Mouse (Mus musculus) naive thymus-derived CD4-positive, alpha-beta T cell, adult 2 months (primary cell): Measurements from ENCODE around the gene C2cd2.
"Not testable (repeated sequence)": the region's sequence is repeated elsewhere in the genome, so short reads cannot be mapped to it uniquely, and the experiment has no call there.

Experiments
- DNase-seq: peaks from one replicate; pipeline ENCODE4 v3.0.0-alpha.2; 2011; ENCODE audit warnings: low read depth

Gene C2cd2

DNA sequence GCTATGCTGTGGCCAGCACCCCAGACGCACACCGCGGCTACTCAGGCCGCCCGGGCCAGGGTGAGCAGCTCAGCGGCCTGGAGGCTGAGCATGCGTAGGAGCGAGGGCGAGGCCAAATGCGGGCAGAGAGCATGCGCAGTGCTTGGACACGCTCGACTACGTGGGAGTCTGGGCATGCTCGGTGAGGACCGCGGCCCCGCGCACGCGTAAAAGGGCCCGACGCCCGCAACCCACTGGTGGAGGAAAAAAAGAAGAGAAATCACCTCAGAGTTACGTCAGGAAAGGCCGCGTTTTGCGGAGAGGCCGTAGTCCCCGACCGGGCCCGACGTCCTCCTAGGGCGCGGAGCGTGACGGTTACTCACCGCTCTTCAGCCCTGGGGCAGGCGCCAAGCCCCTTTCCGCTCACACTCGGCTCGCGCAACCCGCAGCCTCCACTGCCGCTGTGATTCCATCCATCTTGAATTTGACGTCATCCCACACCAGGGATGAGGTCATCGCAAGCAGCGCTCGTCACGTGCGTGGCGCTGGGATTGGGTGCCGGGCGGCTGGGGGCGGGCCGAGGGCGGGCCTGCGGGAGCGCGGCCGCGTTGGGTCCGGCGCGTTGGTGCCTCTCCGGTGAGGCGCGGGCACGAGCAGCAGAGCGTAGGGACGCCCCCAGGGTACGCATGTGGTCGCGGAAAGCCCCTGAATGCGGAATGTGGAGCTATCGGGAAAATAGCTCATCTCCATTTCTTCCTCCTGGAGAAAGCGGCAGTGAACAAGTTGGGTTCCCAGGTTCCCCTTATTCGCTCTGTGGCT is at the start of gene C2cd2, which contains the start of gene Zbtb21:
Gene C2cd2 (minus strand): TSS at position 448 of the 798 bp plus-strand sequence.
Gene Zbtb21 (minus strand): TSS at position 472 of the 798 bp plus-strand sequence.
- DNase-seq, result peak; percentile 97

DNA sequence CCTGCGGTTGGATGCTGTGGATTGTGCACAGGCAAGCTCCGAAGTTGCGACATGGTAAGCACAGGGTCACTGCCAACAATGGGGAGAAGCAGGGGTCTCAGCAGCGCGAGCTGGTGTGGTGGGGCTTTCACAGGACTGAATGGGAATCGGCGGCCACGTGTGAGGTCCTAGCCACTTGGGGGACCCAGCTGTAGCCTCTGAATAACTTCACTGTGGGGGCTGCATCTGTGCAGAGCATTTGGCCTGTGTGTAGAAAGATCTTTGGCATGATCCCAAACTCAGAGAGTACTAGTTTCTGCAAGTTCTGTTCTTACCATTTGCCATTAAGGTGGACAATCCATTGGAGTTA is 35.0 kb upstream of the C2cd2 start:
- DNase-seq, result not testable (repeated sequence)

DNA sequence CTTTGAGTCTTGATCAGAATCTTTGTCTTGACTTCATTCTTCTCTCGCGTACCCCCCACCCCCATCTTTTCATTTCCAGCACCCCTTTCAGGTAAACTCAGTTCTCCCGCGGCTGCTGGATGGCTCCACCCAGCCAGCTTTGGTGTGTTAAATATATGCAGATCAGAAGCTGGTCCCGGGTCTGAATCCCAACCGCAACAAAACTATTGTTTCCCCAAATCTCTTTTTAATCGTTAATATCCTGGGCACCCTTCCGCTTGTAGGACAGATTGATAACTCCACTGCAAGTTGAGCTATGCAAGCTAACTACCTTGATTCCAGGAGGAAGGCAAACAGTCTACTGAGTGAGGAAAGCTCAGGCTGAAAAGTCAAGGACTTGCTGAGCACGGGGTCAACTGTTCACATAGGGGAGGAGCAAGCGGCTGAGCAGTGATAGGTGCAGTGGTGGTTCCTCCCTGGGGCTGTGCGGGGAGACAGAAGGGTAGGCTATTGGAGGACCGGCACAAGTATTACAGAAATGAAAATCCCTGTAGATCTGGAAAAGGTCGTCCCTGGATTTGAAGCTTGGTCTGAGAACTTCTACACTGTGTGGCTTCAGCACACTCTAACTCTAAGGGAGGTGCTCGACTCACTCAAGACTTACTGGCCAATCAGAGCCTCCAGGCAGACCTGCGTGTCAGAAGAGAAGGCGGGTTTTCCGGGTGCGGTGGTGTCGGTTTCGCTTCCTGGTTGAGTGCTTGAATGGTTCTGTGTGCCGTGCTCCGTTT is 34.4 kb upstream of the C2cd2 start, which contains the start of gene B230307C23Rik:
Gene B230307C23Rik (plus strand): TSS at position 700 of the 767 bp plus-strand sequence.
- peak; percentile 91 for DNase-seq

DNA sequence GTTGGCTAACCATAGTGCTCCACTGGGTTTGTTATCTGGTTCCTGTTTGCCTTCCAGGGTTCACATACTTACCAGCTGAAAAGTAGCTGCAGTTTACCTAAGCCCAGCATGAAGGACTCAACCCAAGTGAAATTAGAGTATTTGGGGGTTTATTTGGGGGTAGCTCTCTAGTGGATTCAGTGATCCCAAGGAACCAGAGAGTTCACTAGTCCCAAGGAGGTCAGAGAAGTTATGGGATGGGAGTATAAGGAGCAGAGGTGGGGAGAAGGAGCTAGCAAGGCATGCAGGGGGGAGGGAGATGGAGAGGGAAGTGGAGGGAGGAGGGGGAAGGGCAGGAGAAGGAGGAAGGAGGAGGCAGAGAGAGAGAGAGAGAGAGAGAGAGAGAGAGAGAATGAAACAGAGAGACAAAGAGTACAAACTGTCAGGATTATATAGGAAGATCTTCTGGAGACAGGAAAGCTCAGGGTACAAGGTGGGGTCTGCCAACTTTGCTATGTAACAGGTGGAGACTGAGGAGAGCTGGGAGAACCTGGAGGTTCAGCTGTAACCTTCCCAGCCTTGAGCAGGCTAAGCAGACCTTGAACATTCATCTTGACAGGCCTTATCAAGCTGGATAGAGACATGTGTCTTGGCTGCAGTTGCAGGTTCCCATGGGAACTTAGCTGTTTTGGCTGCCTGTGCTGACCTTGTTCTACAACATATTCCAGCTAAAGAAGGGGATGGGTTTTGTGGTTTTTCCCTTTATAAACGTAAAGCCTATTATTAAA is 33.6 kb upstream of the C2cd2 start:
- no peak for DNase-seq

DNA sequence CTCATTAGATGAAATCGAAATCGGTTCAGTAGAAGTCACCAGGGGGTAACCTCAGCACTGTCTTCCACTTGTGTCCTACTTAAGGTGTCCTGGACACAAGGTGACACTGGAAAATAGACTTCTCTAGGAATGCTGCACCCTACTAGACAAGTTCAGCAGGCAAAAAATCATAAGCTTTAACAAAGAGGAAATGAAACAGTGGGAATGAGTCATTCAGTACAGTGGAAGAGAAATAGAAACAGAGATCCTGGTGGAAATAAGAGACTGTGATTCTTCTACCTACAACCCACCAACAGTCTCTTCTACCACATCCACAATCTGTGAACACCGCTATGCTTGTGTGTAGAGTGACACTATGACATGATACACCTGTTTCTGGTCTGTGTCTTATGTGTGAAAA is 30.1 kb upstream of the C2cd2 start:
- not testable (repeated sequence) for DNase-seq

DNA sequence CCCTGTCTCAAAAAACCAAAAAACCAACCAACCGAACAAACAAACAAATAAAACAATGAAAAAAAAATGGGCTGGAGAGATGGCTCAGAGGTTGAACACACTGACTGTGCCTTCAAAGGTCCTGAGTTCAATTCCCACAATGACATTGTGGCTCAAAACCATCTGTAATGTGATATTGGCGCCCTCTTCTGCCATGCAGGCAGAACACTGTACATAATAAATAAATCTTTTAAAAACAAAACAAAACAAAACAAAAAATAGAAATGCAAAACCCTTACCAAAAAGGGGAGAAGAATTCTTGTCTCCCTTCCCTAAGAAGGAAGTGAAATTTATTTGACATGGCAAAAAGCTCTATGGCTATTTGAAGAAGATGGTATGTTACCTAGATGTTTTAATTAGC is 29.1 kb upstream of the C2cd2 start:
- DNase-seq, result no peak

DNA sequence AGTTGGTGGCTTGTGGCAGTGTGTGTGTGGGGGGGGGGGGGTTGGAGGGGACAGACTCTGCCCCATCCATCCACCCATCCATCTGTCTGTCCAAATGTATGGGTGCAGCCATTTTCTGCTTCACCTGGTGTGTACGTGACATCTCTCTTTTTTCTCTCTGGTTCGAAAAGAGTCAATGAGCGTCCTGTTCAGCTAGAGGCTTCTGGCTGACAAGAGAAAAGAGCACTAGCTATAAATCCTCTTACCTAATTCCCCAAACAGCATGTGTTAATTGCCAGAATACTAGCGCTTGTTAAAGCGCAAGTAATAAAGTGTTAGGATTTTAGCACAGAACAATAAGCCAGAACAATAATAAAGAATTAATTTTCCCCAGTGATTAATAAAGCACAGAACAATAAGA is 22.2 kb upstream of the C2cd2 start:
- no peak for DNase-seq

DNA sequence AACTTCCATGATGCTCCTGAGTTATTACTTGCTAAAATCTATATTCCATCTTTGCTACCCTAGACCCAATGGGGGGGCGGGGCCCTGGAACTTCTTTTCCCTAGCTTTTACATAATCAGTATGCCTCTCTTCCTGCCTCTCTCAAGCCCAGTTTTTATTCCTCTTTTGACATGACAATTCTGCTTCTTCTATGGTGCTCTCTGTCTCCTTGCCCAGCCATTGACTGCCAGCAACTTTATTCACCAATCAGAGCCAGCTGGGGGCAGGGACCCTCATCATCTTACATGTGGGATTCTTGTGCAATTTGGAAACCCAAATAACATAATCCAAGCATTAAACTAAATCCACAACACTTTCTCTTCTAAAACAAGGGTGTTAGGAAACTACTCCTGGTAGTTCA is 19.0 kb upstream of the C2cd2 start:
- no peak for DNase-seq

DNA sequence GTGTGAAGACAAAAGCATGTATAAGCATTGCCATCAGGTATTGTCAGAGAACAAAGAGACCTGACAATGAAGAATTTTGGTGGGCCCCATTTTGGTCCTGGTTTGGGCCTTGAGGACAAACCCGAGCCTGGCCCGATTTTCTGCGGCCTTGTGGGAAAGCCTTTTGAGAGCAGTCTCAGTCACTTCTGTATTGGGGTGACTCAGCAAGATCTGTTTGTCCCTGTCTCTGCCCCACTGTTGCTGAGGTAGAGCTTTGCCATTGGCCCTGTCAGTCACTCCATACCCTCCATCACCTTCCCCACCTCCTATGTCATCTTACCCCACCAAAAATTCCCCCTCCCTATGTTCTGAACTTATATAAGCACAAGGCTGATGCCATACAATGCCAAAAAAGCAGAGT is 15.3 kb upstream of the C2cd2 start:
- DNase-seq, result no peak

DNA sequence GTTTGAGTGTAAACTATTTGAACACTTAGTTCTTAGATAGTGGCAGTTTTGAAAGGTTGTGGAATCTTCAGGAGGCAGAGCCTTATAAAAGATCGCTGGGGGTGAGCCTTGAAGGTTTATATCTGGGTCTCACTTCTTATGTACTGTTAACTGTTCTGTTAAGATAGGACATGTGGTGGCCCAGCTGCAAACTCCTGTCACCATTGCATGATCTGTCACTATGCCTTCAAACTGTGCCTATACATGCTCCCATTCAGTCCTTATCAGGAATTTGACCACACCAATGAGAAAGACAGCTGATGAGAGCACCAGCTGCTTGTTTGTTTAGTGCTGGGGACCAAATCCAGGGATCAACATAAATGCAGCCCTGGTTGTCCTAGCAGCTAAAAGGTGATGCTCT is 14.9 kb upstream of the C2cd2 start:
- no peak for DNase-seq

DNA sequence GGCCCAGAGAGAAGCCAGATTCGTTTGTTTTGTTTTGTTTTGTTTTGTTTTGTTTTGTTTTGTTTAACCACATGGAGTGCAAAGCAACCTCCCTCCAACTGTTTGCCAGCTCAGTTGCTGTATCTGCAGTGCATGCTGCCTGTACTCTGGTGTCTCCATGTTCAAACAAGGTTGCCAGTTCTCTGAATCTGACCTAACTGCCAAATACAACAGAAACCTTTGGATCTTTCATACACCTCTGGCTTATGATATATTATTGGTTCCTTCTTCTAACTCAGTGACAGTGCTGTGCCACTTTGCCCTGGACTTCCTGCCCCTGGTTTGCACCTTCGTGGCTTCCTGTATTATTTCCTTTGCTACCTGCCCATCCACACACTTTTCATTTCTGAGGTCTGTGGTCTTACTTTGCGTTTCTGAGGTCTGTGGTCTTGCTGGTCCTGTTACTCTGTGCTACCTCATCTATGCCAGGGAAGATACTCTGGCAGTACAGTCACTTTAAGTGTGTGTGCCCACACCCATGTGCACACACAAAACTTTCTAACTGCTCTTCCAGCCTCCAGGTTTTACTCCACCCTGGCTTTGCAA is 1.6 kb upstream of the C2cd2 start:
- DNase-seq, result peak; percentile 52

DNA sequence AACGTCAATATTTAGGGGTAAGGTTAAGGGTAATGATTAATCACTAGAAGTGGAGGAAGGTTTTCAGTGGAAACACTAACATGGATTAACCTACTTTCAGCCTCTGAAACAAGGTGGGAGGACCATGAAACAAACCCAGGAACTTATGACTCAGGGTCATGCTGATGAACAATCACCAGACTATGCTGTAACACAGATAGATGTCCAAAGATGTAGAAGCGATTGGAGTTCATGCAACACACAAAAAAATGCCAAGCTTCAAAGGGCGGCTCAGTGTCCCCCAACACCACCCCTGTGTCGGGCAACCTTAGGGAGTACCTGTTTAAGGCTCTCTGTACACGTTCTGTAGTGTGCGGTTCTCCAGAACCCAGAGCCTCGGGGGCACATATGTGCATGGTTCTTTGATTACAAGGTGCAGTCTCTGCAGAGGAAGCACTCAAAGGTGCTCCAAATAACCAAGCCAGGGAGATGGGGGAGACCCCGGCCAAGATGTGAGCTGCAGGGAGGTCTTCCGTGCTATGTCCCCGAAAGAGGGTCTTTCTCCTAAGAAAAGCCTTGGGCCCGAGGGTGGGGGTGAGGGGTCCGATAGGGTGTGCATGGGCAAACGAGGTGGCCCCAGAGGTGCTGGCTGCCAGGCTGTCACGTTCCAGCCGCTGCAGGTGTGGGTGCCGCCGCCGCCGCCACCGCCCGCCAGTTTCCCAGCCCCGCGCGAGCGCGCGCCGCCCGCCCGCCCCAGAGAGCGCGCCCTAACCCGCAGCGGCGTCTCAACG is 832 bp downstream of the C2cd2 start:
- DNase-seq, result no peak

DNA sequence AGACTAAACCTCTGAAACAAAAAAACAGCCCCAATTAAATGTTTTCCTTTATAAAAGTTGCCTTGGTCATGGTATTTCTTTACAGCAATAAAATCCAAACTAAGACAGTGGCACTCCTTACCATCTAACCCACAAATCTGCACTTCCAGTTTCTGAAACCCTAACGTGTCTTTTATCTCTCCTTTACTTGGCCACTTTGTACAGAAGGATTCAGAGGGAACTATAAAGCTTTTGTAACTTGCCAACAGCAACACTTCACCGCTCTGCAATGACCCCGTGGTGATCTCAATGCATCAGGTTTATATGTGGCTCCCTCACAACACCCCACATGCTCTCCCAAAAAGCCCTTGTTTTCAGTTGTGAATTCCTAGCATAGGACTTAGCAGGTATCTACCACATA is 2.0 kb downstream of the C2cd2 start:
- DNase-seq, result no peak

DNA sequence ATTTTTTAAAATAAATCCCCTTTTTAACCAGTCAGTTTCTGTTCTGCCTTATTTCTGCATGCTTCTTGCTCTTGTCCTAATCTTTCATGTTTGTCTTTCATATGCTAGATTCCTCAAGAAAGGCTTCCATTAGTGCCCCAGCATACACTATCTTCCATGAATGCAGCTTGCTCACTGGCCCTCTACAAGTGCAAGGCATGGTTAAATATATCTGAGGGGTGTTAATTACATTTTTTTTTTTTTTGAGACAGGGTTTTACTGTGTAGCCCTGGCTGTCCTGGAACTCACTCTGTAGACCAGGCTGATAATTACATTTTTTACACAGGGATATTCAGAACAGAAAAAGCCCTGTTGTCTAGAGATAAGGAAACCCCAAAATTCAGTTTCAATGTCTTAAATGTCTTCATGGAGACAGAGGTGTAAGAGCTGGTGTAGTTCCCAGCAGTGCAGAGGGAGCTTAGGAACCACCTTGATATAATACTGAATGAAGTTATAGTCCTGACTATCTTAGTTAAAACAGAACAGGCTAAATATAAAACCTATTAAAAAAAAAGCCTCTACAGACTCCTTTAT is 3.9 kb downstream of the C2cd2 start:
- no peak for DNase-seq

DNA sequence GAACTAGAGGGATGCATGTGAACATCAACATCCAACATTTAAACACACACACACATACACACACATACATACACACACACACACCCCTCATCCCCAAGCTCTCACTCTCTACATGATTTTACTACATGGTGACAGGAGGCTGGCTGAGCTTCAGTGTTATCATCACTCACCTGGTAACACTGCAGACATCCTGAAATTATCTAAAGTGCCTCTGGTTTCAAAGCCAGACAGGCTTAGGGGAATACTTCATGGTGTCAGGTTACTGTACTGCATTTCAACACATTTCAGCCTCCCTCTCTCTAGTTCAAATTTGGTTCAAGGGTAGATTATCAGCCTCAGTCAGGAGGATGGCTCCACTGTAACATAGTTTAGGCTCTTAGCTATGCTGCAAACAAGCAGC is 4.8 kb downstream of the C2cd2 start:
- DNase-seq, result no peak

DNA sequence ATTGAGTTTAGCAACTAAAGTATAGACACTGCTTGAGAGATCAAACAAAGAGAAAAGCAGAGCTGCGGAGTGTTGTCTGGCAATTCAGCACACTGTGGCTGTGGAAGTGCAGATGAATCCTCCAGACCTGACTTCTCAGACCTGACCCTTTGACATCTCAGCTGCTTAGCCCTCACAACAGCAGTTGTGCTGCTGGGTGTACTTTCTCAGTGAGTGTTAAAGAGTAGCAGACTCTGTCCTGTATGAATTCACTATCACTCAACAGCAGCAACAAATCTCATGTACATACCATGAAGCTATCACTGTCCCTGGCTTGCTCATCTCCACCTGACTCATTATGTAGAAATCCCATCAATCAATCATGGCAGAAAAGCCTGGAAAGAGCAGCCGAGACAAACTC is 6.4 kb downstream of the C2cd2 start:
- no peak for DNase-seq

DNA sequence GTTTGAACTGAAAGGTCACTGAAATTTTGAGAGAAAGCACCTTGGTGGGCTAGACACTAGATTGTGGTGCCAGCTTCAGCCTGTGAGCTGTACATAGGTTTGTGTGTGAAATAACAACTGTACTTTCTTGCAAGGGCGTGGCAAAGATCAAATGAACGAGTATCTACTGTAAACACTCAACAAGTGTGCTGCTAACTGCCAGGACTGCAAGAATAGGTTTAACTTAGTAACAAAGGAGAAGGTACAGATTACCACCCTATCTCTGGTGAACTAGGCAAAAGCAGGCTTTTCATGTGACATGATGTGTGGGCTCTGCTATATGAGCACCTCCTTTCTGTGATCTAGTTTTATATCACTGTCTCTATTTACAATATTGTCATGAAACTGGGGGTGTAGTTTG is 9.1 kb downstream of the C2cd2 start:
- DNase-seq, result no peak

DNA sequence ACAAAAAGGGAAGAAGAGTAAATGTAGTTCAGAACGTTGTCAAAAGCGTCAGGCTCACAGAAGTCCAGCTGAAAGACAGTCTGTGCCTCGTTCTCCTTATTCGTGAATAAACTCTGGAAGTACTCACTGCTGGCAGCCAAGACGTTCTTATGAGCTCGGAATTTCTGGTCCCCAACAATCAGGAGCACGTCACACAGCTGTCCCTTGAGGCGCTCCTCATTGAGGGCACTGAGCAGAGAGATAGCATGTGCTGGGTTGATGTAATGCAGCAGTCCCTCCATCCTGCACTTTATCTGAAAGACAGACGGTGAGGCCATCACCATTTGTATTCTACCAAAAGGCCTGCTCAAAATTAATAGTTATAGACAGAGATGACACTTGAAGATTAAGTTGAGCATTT is 9.6 kb downstream of the C2cd2 start:
- no peak for DNase-seq

DNA sequence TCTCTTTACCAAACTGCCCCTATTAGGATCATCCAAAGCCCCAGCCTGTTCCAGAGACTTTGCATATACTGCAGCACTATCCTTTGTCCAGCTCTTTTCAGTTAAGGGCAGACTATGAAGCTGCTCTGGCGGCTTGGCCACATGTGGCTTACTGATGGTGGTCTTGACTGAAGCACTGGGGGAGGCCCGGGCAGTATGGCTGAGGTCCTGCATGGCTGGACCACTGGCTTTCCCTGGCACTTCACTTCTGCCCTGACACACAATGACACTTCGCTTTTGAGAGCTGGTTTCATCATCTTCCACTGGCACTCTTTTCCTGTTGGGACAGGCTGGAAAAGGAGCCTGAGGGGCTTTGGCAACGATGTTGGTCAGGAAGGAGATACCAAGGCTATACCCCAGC is 10.0 kb downstream of the C2cd2 start:
- DNase-seq, result no peak

DNA sequence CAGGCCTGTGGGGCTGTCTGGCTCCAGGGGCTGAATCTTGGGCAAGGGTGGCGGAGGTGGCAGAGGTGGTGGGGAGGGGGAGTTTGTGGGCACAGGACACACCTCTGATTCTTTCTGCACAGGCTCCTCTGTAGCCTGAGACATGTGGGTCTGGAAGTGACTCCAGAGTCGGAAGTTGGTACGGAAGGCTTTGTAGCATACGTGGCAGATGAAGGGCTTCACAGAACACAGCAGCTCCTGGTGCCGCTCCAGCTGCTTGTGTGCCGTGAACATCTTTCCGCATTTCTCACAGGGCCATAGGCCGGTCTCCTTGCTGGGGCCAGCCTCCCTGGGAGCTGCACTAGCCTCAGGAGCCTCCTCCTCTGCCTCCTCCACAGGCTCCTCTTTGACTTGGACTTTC is 12.3 kb downstream of the C2cd2 start:
- DNase-seq, result no peak

DNA sequence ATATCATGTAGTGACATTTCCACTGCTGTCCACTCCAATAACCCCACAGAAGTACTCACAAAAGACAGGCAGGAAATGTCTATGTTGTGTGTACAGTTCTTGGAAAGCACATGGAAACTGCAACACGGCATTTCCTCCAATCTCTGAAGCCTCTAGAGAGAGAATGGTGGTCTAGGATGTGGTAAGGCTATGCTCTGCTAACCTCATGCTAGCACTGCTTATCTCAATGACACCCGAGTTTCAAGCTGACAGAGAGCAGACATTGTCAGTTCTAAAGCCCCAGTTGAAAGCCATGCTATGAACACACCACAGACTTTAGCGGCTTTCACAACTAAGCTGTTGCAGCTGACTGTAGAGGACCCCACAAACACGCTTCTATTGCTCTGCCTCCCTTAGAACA is 13.6 kb downstream of the C2cd2 start:
- no peak for DNase-seq
